Mouse (Mus musculus): ENCODE measurements around the gene Cx3cr1.

Gene Cx3cr1

DNA sequence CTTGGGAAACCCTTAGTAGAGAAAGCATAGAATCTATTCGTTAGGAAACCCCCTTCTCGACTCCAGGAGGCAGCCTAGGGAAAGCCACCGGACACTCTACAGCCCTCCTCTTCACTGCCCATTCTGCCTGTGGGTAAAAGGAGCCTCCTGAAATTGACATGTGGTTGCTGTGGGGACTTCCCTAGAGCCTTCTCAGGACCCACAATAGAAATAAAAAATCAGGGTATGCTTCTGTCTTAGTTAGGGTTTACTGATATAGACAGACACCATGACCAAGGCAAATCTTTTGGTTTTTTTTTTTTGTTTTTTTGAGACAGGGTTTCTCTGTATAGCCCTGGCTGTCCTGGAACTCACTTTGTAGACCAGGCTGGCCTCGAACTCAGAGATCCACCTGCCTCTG lies 73.6 kb downstream of the Cx3cr1 start:
- DNase-seq (ENCODE audit: low spot score) = no peak

DNA sequence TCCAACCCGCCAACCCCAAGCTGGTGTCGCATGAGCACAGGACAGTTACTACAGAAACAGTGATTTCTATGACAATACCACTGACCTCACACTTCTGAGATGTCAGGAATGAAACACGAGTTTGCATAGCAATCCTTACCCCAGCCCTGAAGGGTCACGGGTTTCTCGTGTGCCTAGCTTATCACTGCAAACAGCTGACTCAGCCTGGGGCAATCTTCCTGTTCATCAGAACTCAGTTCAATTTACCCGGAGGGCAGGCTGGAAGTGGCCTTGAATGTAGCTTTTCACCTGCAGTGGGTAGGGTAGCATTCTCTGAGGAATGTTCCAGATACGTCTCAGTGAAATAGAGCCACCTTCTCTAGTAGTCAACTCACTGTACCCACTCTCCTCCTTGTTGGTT lies 75.5 kb downstream of the Cx3cr1 start:
- peak; percentile 47 for DNase-seq (ENCODE audit: low spot score)

DNA sequence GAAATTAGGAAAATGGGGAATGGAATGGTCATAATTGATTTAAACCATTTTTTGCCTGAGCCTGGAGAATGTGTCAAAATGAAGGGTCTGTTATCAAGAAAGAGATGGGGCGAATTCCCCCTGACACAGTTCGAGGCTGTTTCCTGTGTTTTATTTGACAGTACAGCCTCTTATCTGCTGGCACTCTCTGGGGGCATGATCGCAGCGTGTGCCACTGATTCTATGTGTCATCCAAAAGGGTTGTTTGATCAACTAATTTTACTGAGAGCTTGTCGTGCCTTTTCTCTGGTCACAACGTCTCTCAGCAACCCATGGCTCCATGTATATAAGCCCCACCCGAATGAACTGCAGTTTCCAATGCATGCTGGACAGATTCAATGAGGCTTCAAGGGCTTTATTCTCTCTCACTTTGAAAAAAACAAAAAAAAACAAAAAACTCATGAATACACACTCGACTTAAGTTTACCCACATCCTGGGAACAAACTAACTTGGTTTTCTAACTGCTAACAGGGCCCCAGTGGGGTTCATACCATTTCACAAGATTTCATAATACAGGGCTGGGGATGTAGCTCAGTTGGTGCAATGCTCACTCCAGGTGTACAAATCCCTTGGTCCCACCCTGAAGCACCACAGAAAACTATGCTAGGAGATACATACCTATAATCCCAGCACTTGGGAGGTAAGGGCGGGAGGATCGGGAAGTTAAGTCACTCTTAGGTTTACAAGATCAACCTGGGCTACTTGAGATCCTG lies 76.4 kb downstream of the Cx3cr1 start:
- DNase-seq (ENCODE audit: low spot score) = no peak

DNA sequence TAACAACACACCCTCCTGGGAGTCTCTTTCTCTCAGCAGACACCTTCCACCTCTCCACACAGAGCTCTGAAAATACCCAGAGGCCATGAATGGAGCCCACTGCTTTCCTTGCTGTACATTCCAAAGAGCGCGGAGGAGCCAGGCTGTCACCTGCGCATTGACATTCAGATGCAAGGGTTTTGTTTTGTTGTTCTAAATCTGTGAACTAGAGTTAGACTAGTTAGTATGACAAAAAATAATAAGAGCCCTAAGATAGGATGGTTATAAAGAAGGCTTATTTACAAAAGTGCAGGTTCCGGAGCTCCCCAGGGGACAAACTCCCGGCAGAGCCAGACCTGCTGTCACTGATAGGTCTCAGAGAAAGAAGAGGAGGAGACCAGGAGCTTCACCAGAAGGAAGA lies 78.4 kb downstream of the Cx3cr1 start:
- no peak for DNase-seq (ENCODE audit: low spot score)

DNA sequence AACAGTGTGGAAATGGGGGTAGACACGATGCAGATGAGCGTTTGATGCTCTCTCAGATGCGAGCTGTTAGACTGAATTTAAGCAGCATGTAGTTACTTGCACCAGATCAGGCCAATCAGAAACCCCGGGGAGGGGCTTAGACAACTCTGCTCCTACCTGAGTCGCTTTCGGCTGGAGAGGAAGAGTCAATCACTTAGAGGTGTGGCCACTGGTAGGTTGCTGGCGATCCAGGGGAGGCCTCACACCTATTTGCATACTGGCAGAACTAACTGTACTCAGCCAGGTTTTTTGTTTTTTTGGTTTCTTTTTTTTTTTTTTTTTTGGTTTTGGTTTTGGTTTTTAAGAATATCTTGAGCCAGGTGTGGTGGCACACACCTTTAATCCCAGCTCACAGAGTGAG lies 81.4 kb downstream of the Cx3cr1 start:
- no peak for DNase-seq (ENCODE audit: low spot score)

GRCm38 (mm10) chr9:119985881-119986574 lies 83.7 kb downstream of the Cx3cr1 start:
- DNase-seq (ENCODE audit: low spot score) = no peak

- DNase-seq (ENCODE audit: low spot score) = no peak
Observed at GRCm38 (mm10) chr9:119984536-119985011, 85.1 kb downstream of the Cx3cr1 start, which contains the start of gene Csrnp1. Gene Csrnp1, minus strand, starts transcription at chr9:119984658.

- DNase-seq (ENCODE audit: low spot score) = peak; percentile 94
Observed at GRCm38 (mm10) chr9:119983585-119984535, 85.8 kb downstream of the Cx3cr1 start.

- peak; percentile 69 for DNase-seq (ENCODE audit: low spot score)
Observed at GRCm38 (mm10) chr9:119982956-119983551, 86.6 kb downstream of the Cx3cr1 start.

DNA sequence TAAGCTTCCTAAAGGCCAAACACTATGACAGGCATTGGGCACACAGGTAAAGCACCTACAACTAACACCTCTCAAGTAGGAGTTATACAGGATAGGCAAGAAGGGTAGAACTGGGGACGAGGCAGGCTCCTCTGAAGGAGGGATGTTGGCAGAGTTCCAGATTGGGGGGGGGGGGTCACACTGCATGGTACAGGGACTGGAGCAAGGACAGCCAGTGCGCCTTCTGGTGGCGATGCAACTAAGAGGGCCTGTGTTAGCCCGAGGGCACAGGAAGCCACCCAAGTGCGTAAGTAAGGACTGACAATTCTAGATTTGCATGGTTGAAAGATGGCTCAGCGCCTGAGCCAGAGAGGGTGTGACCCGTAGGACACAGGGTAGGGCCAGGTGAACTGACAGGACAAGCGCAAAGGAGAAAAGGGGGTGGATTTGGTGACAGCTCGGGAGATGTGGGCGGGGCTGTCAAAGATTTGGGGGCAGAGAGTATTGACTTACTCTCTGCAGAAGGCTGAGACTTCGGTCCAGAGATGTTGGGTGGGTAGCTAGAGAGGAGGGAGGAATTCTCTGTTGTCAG lies 87.4 kb downstream of the Cx3cr1 start:
- peak; percentile 75 for DNase-seq (ENCODE audit: low spot score)

DNA sequence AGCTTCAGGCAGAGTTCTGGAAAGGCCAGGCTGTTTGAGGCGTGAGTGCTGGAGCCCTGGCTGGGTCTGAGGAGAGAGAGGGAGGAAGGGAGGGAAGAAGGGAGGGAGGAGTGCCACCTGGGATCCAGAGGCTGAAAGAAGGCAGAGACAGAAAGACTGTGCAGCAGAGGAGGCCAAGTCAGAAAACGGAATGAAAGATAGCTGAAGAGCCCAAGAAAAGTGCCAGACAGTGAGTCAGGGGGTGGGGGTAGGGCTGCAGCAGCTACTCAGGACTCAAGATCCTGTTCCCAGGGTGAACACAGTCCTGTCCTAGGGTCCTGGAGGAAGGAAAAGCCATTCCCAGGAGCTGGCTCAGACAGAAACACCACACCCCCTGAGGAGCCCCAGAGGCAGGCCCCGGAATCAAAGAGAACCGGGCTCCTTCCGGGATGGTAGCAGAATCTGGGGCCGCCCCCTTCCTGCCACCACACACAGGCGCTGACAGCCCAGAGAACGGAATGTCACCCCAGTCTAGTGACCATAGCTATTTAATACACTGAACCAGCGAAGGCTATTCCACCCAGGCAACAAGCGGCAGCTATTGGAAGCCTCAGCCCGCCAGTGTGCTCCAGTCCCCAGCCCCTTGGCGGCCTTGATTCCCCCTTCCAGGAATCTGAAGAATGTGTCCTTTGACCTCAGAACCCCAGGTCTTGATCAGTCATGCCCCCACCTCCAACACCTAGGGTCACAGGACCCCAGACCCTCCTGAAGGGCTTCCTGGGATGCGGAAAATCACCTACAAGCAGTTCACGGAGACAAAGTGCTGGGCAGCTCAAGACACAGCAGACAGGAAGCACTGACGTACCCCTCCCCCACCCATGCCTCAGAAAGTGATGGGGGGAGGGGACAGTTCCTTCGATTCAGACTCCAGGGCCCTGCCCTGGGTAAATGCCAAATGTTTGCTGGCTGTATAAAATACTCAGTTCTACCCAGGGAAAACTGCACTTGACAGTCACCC lies 88.2 kb downstream of the Cx3cr1 start:
- peak; percentile 71 for DNase-seq (ENCODE audit: low spot score)

- DNase-seq (ENCODE audit: low spot score) = no peak
Observed at GRCm38 (mm10) chr9:119980770-119981182, 88.9 kb downstream of the Cx3cr1 start.

DNA sequence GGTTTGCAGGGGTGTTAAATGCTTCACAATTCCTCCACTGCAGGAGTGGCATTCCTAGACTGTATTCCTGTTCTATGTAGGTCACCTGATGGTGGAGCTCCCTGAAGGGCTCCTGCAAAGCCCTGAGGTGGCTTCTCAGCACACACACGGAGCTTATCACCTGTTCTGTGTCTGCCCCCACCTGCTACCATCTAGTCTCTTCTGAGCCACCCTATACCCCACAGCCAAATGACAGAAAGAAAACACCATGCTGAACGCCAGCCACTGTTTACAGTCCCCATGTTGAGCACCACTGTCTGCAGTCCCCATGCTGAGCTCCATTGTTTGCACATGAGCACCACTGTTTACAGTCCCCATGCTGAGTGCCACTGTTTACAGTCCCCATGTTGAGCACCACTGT lies 89.9 kb downstream of the Cx3cr1 start:
- no peak for DNase-seq (ENCODE audit: low spot score)

- no peak for DNase-seq (ENCODE audit: low spot score)
Observed at GRCm38 (mm10) chr9:119978811-119979441, 90.8 kb downstream of the Cx3cr1 start.

- no peak for DNase-seq (ENCODE audit: low spot score)
Observed at GRCm38 (mm10) chr9:119978151-119978810, 91.4 kb downstream of the Cx3cr1 start.

- no peak for DNase-seq (ENCODE audit: low spot score)
Observed at GRCm38 (mm10) chr9:119977557-119978060, 92.1 kb downstream of the Cx3cr1 start.

DNA sequence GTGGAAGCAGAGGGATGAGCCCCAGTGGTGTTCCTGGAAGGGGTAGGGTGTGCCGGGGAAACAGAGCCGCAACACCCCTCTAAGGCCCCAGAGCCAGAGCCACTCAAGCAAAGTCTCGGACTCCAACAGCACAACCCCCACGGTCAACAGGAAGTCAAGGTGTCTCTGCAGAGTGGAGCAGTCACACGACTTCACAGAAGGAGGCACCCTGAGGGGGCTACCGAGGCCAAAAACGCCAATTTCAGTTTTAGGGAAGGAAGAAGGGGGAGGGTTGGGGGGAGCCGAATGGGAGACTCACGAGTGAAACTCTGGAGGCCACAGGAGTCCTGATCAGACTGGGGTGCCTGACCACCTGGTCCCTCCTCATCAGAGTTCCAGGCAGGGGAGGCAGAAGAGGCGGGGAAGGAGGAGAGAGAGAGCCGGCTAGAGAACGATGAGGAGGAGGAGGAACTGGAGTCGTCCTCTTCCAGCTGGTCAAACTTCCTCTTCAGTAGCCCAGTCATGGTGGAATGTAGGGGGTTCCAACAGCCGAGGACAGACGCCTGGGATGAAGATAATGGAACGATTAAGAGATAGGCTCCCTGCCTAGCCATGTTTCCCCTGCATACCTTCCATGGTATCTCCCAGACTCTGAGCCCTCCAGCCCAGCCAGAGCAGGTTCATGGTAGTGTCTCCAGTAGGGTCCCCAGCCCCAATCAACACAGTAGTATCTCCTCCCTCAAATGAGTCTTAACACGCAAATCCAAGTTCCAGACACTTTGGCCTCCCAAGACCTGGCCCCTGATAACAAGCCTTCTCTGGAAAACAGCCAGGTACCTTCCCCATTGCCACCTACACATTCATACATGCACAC lies 92.7 kb downstream of the Cx3cr1 start:
- no peak for DNase-seq (ENCODE audit: low spot score)

GRCm38 (mm10) chr9:119975286-119975685 lies 94.4 kb downstream of the Cx3cr1 start:
- no peak for DNase-seq (ENCODE audit: low spot score)
